Mouse (Mus musculus): ENCODE measurements around the gene Tmx1. TPM values are rescaled to one million over a fixed set of nuclear protein-coding genes. Genes with fewer than 3 reads are reported as not detected.
A peak's percentile ranks its signal among the peaks of the same experiment; 100 is the strongest.

Gene Tmx1
- polyA plus RNA-seq (2016; fragmentation: Nextera tagmentation; extraction: Ambion mirVana) = 100 and 114 TPM in 2 replicates

GRCm38 (mm10) chr12:70452726-70453645 is at the start of gene Tmx1:
Gene Tmx1 (plus strand): TSS chr12:70453095.
- Histone ChIP-seq H3K4me1 (peaks cover 21% of the 10 kb centered on the region), H3K4me3 (peak within 1 kb of the TSS; percentile 75), H3K36me3 (peaks cover 20% of the 10 kb centered on the region), H3K27ac (peak within 1 kb of the TSS; percentile 92), H3K27me3 (ENCODE audit: low read depth, poor library complexity, severe bottlenecking) (no peaks in the 10 kb centered on the region), H3K9me3 (replicated peaks) (no peaks in the 10 kb centered on the region)
- DNase-seq (ENCODE audit: low spot score) = peak; percentile 99
- WGBS = under 1% methylated on average over 58 of the region's 58 CpGs

- no peaks in the 10 kb centered on the region for H3K9me3 ChIP-seq (replicated peaks)
- no peak overlapping the region for H3K27ac ChIP-seq
- no peak overlapping the region for H3K4me3 ChIP-seq
- no peaks in the 10 kb centered on the region for H3K36me3 ChIP-seq
- no peaks in the 10 kb centered on the region for H3K27me3 ChIP-seq (ENCODE audit: low read depth, poor library complexity, severe bottlenecking)
- 74% methylated on average over 6 of the region's 6 CpGs for WGBS
- H3K4me1 ChIP-seq = no peaks in the 10 kb centered on the region
- DNase-seq (ENCODE audit: low spot score) = no peak
These were observed 48.6 kb upstream of the Tmx1 start for GRCm38 (mm10) chr12:70404327-70404726.

GRCm38 (mm10) chr12:70408396-70408795 is 44.5 kb upstream of the Tmx1 start:
- Histone ChIP-seq H3K27ac (no peak overlapping the region), H3K4me1 (no peaks in the 10 kb centered on the region), H3K9me3 (replicated peaks) (no peaks in the 10 kb centered on the region), H3K4me3 (no peak overlapping the region), H3K27me3 (ENCODE audit: low read depth, poor library complexity, severe bottlenecking) (no peaks in the 10 kb centered on the region), H3K36me3 (no peaks in the 10 kb centered on the region)
- 84% methylated on average over 1 of the region's 1 CpGs for WGBS
- DNase-seq (ENCODE audit: low spot score) = no peak

- Histone ChIP-seq H3K27me3 (ENCODE audit: low read depth, poor library complexity, severe bottlenecking) (no peaks in the 10 kb centered on the region), H3K9me3 (replicated peaks) (no peaks in the 10 kb centered on the region), H3K4me3 (no peak overlapping the region), H3K4me1 (no peaks in the 10 kb centered on the region), H3K27ac (no peak overlapping the region), H3K36me3 (no peaks in the 10 kb centered on the region)
- 81% methylated on average over 2 of the region's 2 CpGs for WGBS
- DNase-seq (ENCODE audit: low spot score) = no peak
These were observed 43.3 kb upstream of the Tmx1 start for GRCm38 (mm10) chr12:70409600-70409999.

- no peaks in the 10 kb centered on the region for H3K4me1 ChIP-seq
- no peak overlapping the region for H3K27ac ChIP-seq
- no peak overlapping the region for H3K4me3 ChIP-seq
- H3K9me3 ChIP-seq (replicated peaks) = no peaks in the 10 kb centered on the region
- no peak for DNase-seq (ENCODE audit: low spot score)
- 97% methylated on average over 1 of the region's 1 CpGs for WGBS
- H3K27me3 ChIP-seq (ENCODE audit: low read depth, poor library complexity, severe bottlenecking) = no peaks in the 10 kb centered on the region
- H3K36me3 ChIP-seq = no peaks in the 10 kb centered on the region
These were observed 32.7 kb upstream of the Tmx1 start for GRCm38 (mm10) chr12:70420216-70420615.

GRCm38 (mm10) chr12:70421028-70421427 is 31.9 kb upstream of the Tmx1 start:
- H3K4me3 ChIP-seq = no peak overlapping the region
- H3K27me3 ChIP-seq (ENCODE audit: low read depth, poor library complexity, severe bottlenecking) = no peaks in the 10 kb centered on the region
- H3K9me3 ChIP-seq (replicated peaks) = no peaks in the 10 kb centered on the region
- 94% methylated on average over 3 of the region's 3 CpGs for WGBS
- no peak overlapping the region for H3K27ac ChIP-seq
- H3K36me3 ChIP-seq = no peaks in the 10 kb centered on the region
- DNase-seq (ENCODE audit: low spot score) = no peak
- H3K4me1 ChIP-seq = no peaks in the 10 kb centered on the region

GRCm38 (mm10) chr12:70422322-70423118 is 30.4 kb upstream of the Tmx1 start:
- H3K27me3 ChIP-seq (ENCODE audit: low read depth, poor library complexity, severe bottlenecking) = no peaks in the 10 kb centered on the region
- no peak overlapping the region for H3K4me3 ChIP-seq
- peaks cover 4% of the 10 kb centered on the region; the same call in 1 of the 2 replicates for H3K4me1 ChIP-seq
- H3K9me3 ChIP-seq (replicated peaks) = no peaks in the 10 kb centered on the region
- DNase-seq (ENCODE audit: low spot score) = no peak
- WGBS = 73% methylated on average over 9 of the region's 9 CpGs
- no peaks in the 10 kb centered on the region for H3K36me3 ChIP-seq
- H3K27ac ChIP-seq = no peak overlapping the region

- H3K4me3 ChIP-seq = no peak overlapping the region
- no peaks in the 10 kb centered on the region for H3K36me3 ChIP-seq
- DNase-seq (ENCODE audit: low spot score) = no peak
- WGBS = 89% methylated on average over 3 of the region's 3 CpGs
- H3K27me3 ChIP-seq (ENCODE audit: low read depth, poor library complexity, severe bottlenecking) = no peaks in the 10 kb centered on the region
- H3K27ac ChIP-seq = no peak overlapping the region
- no peaks in the 10 kb centered on the region for H3K9me3 ChIP-seq (replicated peaks)
- peaks cover 4% of the 10 kb centered on the region; the same call in 1 of the 2 replicates for H3K4me1 ChIP-seq
These were observed 25.0 kb upstream of the Tmx1 start for GRCm38 (mm10) chr12:70427885-70428284.

- Histone ChIP-seq H3K27me3 (ENCODE audit: low read depth, poor library complexity, severe bottlenecking) (no peaks in the 10 kb centered on the region), H3K27ac (no peak overlapping the region), H3K36me3 (no peaks in the 10 kb centered on the region), H3K4me3 (no peak overlapping the region), H3K9me3 (replicated peaks) (no peaks in the 10 kb centered on the region), H3K4me1 (peaks cover 4% of the 10 kb centered on the region; the same call in 1 of the 2 replicates)
- WGBS = 77% methylated on average over 4 of the region's 4 CpGs
- DNase-seq (ENCODE audit: low spot score) = no peak
These were observed 23.3 kb upstream of the Tmx1 start for GRCm38 (mm10) chr12:70429637-70430036.

- Histone ChIP-seq H3K27ac (no peak overlapping the region), H3K4me1 (peaks cover 4% of the 10 kb centered on the region; the same call in 1 of the 2 replicates), H3K36me3 (no peaks in the 10 kb centered on the region), H3K9me3 (replicated peaks) (no peaks in the 10 kb centered on the region), H3K4me3 (no peak overlapping the region), H3K27me3 (ENCODE audit: low read depth, poor library complexity, severe bottlenecking) (no peaks in the 10 kb centered on the region)
- WGBS = 45% methylated on average over 8 of the region's 8 CpGs
- no peak for DNase-seq (ENCODE audit: low spot score)
These were observed 22.5 kb upstream of the Tmx1 start for GRCm38 (mm10) chr12:70430307-70430950.

GRCm38 (mm10) chr12:70431428-70431827 is 21.5 kb upstream of the Tmx1 start:
- H3K4me1 ChIP-seq = peaks cover 4% of the 10 kb centered on the region; the same call in 1 of the 2 replicates
- no peak for DNase-seq (ENCODE audit: low spot score)
- no peaks in the 10 kb centered on the region for H3K27me3 ChIP-seq (ENCODE audit: low read depth, poor library complexity, severe bottlenecking)
- H3K9me3 ChIP-seq (replicated peaks) = no peaks in the 10 kb centered on the region
- no peak overlapping the region for H3K4me3 ChIP-seq
- WGBS = 72% methylated on average over 5 of the region's 5 CpGs
- H3K36me3 ChIP-seq = no peaks in the 10 kb centered on the region
- no peak overlapping the region for H3K27ac ChIP-seq

GRCm38 (mm10) chr12:70449961-70450360 is 2.9 kb upstream of the Tmx1 start:
- peaks cover 19% of the 10 kb centered on the region for H3K4me1 ChIP-seq
- no peaks in the 10 kb centered on the region for H3K36me3 ChIP-seq
- H3K27ac ChIP-seq = no peak overlapping the region
- DNase-seq (ENCODE audit: low spot score) = no peak
- H3K9me3 ChIP-seq (replicated peaks) = no peaks in the 10 kb centered on the region
- no peaks in the 10 kb centered on the region for H3K27me3 ChIP-seq (ENCODE audit: low read depth, poor library complexity, severe bottlenecking)
- no peak overlapping the region for H3K4me3 ChIP-seq

Measured in limb, embryonic 10.5 days (tissue).